Mouse (Mus musculus): Measurements from ENCODE around the gene Nudt8. TPM values are rescaled to one million over a fixed set of nuclear protein-coding genes. Genes with fewer than 3 reads are reported as not detected.
A peak's percentile ranks its signal among the peaks of the same experiment; 100 is the strongest.
"Not testable (repeated sequence)": the region's sequence is repeated elsewhere in the genome, so short reads cannot be mapped to it uniquely, and the experiment has no call there.

Nudt8 gene
- polyA plus RNA-seq, 1 experiment from 2014 or later = 37.8 TPM

DNA sequence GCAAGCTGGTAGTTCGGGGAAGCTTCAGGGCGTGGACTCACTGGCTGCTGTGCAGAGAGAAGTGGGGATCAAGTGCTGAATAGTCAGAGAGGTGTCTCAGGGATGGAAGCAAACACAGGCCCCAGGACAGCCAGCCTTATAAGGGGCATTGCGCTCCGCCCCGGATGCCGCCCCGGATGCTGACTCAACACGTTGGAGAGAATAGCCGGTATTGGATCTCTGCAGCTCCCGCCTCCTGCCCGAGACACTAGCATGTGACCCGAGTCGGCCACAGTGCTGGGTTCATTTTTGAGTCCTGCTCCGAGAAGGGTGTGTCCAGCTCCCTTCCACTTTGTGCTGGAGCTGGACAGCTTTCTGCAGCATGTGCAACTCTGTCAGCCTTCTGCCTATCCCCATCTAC lies 41.7 kb downstream of the Nudt8 start:
- 75% methylated on average over 14 of the region's 14 CpGs for WGBS
- Histone ChIP-seq H3K27ac (no peak overlapping the region), H3K27me3 (no peaks in the 10 kb centered on the region), H3K4me1 (peaks cover 18% of the 10 kb centered on the region), H3K4me3 (no peak overlapping the region), H3K9me3 (no peaks in the 10 kb centered on the region), H3K9ac (no peak overlapping the region), H3K4me2 (no peak overlapping the region), H3K36me3 (no peaks in the 10 kb centered on the region)
- no peak for ATAC-seq (ENCODE audit: insufficient number of reproducible peaks, insufficient read depth, low FRiP score, low TSS enrichment, low read depth)

DNA sequence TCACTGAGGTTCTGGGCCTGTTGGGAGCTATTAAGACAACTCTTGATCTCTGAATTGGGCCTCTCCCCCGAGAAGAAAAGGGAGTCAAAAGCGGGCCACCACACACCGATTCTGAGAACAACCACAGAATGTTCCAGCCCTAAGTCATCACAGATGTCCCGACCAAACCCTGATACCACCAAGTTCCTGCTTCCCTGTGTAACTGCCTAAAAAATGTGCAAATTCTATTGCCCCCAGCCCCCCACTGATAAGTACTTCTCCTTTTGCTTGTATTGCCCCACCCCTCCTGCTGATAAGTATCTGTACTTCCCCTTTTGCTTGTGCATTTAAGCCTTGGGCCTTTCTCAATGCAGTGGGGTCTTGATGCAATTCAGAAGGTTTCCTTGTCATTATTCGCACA lies 43.7 kb downstream of the Nudt8 start:
- 77% methylated on average over 5 of the region's 5 CpGs for WGBS
- not testable (repeated sequence) for ATAC-seq (ENCODE audit: insufficient number of reproducible peaks, insufficient read depth, low FRiP score, low TSS enrichment, low read depth); H3K4me3 ChIP-seq

DNA sequence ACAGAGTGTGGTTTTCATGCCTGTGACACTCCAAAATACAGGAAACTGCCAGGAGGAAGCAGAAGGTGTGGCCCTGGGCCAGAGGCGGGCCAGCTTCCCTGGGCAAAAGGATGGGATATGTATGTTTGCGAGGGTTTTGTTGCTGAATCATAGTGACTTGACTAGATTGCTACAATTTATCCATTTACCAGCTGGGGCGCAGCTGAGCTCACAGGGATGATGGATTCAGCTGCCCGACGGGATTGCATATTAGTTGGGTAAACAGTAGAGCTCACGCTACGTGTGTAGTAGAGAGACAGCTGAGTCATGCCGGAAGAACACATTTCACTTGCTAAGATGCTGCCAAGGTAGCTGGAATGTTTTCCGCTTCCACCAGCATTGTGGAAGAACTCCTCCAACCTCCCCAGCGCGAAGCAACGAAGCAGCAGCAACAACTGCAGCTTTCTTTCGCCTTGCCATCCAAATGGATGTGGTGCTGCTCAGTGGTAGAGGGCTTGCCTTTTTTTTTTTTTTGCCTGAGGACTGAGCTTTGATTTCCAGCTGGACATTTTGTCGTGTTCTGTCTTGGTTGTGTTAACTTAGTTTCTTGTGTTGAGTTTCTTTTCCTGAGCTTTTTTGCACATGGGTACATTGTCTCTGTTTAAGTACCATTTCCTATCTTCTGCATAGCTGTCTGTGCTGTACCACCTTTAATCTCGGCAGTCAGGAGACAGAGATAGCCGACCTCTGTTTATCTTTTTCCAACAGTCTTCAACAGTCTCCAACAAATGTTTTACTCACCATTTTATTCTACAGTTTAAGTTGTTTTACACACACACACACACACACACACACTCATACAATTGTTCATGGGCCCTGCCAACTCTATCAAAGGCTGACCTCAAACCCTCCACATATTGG lies 45.8 kb downstream of the Nudt8 start, which contains the start of gene Gstp2:
TSS of gene Gstp2 (minus strand) at position 58 of the 900 bp plus-strand sequence.
- H3K4me2 ChIP-seq = peak within 1 kb of the TSS; percentile 35
- no peak within 1 kb of the TSS for H3K4me3 ChIP-seq
- 53% methylated on average over 16 of the region's 16 CpGs for WGBS
- H3K9ac ChIP-seq = no peak within 1 kb of the TSS
- H3K36me3 ChIP-seq = no peaks in the 10 kb centered on the region
- no peak for ATAC-seq (ENCODE audit: insufficient number of reproducible peaks, insufficient read depth, low FRiP score, low TSS enrichment, low read depth)
- no peaks in the 10 kb centered on the region for H3K27me3 ChIP-seq
- peaks cover 8% of the 10 kb centered on the region; the same call in 1 of the 2 replicates for H3K4me1 ChIP-seq
- no peak within 1 kb of the TSS for H3K27ac ChIP-seq
- H3K9me3 ChIP-seq = no peaks in the 10 kb centered on the region; the same call in 1 of the 2 replicates

More for the DNA sequence above, 43.7 kb downstream of the Nudt8 start:
- H3K27me3 ChIP-seq, H3K36me3 ChIP-seq, H3K9me3 ChIP-seq, H3K4me1 ChIP-seq, H3K27ac ChIP-seq, H3K9ac ChIP-seq, H3K4me2 ChIP-seq: not testable (repeated sequence)

DNA sequence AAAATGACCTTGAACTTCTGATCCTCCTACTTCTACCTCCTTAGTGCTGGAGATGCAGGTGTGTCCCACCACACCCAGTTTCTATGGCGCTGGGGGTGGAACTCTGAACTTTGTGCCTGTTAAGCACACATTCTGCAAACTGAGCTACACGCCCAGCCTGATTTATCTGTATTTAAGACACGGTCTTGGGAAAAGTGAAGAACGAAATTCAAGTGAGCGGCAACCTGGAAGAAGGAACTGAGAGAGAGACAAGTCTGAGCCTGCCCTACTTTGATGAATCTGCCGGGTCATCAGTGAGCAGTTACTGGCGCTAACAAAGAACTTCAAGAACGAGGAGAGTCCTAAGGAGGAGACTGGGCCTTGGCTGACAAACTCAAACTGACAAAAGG lies 46.5 kb downstream of the Nudt8 start:
- Histone ChIP-seq H3K9me3 (no peaks in the 10 kb centered on the region; the same call in 1 of the 2 replicates), H3K4me1 (peaks cover 8% of the 10 kb centered on the region; the same call in 1 of the 2 replicates), H3K9ac (no peak overlapping the region), H3K27ac (no peak overlapping the region), H3K36me3 (no peaks in the 10 kb centered on the region), H3K4me2 (no peak overlapping the region), H3K27me3 (no peaks in the 10 kb centered on the region), H3K4me3 (no peak overlapping the region)
- 68% methylated on average over 8 of the region's 8 CpGs for WGBS
- ATAC-seq (ENCODE audit: insufficient number of reproducible peaks, insufficient read depth, low FRiP score, low TSS enrichment, low read depth) = no peak

DNA sequence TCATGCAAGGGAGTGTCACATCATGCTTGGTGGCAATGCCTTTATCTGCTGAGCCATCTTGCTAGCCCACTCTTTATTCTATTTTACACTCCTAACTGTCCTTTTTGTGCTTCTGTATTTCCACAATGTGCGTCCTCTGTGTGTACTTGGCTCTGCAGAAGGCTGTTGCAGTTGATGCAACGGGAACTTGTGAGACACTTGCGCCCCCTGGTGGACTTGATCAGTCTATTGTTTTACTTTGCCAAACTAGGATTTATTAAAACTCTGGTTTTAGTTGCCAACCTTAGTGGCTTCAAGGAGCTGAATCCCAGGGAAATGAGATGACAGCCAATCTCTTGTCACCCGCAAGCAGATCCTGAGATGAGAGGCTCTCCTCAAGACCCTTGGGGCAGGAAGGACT lies 47.5 kb downstream of the Nudt8 start:
- H3K4me3 ChIP-seq = no peak overlapping the region
- H3K27me3 ChIP-seq = no peaks in the 10 kb centered on the region
- no peak overlapping the region for H3K4me2 ChIP-seq
- H3K9ac ChIP-seq = no peak overlapping the region
- no peaks in the 10 kb centered on the region for H3K36me3 ChIP-seq
- no peak for ATAC-seq (ENCODE audit: insufficient number of reproducible peaks, insufficient read depth, low FRiP score, low TSS enrichment, low read depth)
- no peak overlapping the region for H3K27ac ChIP-seq
- 15% methylated on average over 4 of the region's 4 CpGs for WGBS
- H3K9me3 ChIP-seq = no peaks in the 10 kb centered on the region; the same call in 1 of the 2 replicates
- peaks cover 8% of the 10 kb centered on the region; the same call in 1 of the 2 replicates for H3K4me1 ChIP-seq

DNA sequence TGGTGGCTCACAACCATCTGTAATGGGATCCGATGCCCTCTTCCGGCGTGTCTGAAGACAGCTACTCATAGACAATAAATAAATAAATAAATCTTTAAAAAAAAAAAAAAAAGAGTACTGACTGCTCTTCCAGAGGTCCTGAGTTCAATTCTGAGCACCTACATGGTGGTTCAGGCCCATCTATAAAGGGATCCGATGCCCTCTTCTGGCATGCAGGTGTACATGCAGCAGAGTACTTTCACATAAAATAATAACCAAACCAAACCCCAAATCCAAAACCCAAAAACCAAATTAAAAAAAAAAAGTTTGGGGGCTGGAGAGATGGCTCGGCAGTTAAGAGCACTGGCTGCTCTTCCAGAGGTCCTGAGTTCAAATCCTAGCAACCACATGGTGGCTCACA lies 48.7 kb downstream of the Nudt8 start:
- H3K4me3 ChIP-seq; H3K36me3 ChIP-seq; H3K9me3 ChIP-seq; H3K4me1 ChIP-seq; H3K27me3 ChIP-seq; H3K4me2 ChIP-seq; ATAC-seq (ENCODE audit: insufficient number of reproducible peaks, insufficient read depth, low FRiP score, low TSS enrichment, low read depth); H3K27ac ChIP-seq; H3K9ac ChIP-seq: not testable (repeated sequence)
- WGBS = 88% methylated on average over 5 of the region's 5 CpGs

DNA sequence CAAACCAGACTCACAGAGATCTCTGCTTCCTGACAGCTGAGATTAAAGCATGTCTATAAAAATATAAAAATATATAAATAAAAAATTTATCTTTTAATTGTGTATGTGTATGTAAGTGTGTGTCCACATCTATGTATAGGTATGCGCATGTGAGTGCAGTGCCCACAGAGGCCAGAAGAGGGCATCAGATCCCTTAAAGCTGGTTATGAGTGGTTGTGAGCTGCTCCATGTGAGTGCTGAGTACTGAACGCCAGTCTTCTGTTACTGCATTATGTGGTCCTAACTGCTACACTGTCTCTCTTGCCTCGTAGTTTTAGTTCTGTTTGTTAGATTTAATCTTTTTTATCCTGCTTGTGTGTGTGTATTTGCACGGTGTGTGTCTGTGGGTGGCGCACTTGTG lies 50.6 kb downstream of the Nudt8 start:
- WGBS = 92% methylated on average over 5 of the region's 5 CpGs
- no peak overlapping the region for H3K4me3 ChIP-seq
- H3K4me2 ChIP-seq = no peak overlapping the region
- no peak for ATAC-seq (ENCODE audit: insufficient number of reproducible peaks, insufficient read depth, low FRiP score, low TSS enrichment, low read depth)
- no peaks in the 10 kb centered on the region for H3K36me3 ChIP-seq
- H3K27ac ChIP-seq = no peak overlapping the region
- H3K9me3 ChIP-seq = no peaks in the 10 kb centered on the region; the same call in 1 of the 2 replicates
- no peak overlapping the region for H3K9ac ChIP-seq
- no peaks in the 10 kb centered on the region for H3K27me3 ChIP-seq
- H3K4me1 ChIP-seq = peaks cover 5% of the 10 kb centered on the region; the same call in 1 of the 2 replicates

Other genes with a start within 250 kb of the Nudt8 start
- gene Kmt5b, start 233.2 kb upstream of the Nudt8 start, polyA plus RNA-seq (2015; fragmentation: Nextera tagmentation; extraction: Ambion mirVana) = 34.1 and 36.0 TPM in 2 replicates
- 54.8 and 56.5 TPM in 2 replicates for gene Chka, start 148.8 kb upstream of the Nudt8 start, polyA plus RNA-seq (2015; fragmentation: Nextera tagmentation; extraction: Ambion mirVana)
- 53.7 and 58.0 TPM in 2 replicates for gene Tcirg1, start 93.4 kb upstream of the Nudt8 start, polyA plus RNA-seq (2015; fragmentation: Nextera tagmentation; extraction: Ambion mirVana)
- 258 and 278 TPM in 2 replicates for gene Ndufs8, start 87.8 kb upstream of the Nudt8 start, polyA plus RNA-seq (2015; fragmentation: Nextera tagmentation; extraction: Ambion mirVana)
- gene Aldh3b1, start 70.8 kb upstream of the Nudt8 start, polyA plus RNA-seq (2015; fragmentation: Nextera tagmentation; extraction: Ambion mirVana) = 1.6 and 1.7 TPM in 2 replicates
- 15.8 and 16.6 TPM in 2 replicates for gene Unc93b1, start 65.4 kb upstream of the Nudt8 start, polyA plus RNA-seq (2015; fragmentation: Nextera tagmentation; extraction: Ambion mirVana)
- gene Aldh3b3, start 41.9 kb upstream of the Nudt8 start, polyA plus RNA-seq (2015; fragmentation: Nextera tagmentation; extraction: Ambion mirVana) = 0.24 TPM in 1 of 2 replicates, not detected in the other
- 7.9 and 8.2 TPM in 2 replicates for gene Aldh3b2, start 28.3 kb upstream of the Nudt8 start, polyA plus RNA-seq (2015; fragmentation: Nextera tagmentation; extraction: Ambion mirVana)
- gene Acy3, start 14.0 kb upstream of the Nudt8 start, polyA plus RNA-seq (2015; fragmentation: Nextera tagmentation; extraction: Ambion mirVana) = 3.1 and 3.7 TPM in 2 replicates
- not detected in 2 replicates for gene Tbx10, start 7.8 kb upstream of the Nudt8 start, polyA plus RNA-seq (2015; fragmentation: Nextera tagmentation; extraction: Ambion mirVana)
- gene Gm49405, start within 50 bp of the Nudt8 start, polyA plus RNA-seq (2015; fragmentation: Nextera tagmentation; extraction: Ambion mirVana) = 5.6 and 6.5 TPM in 2 replicates
- 7.3 and 8.1 TPM in 2 replicates for gene Doc2g, start 2.7 kb downstream of the Nudt8 start, polyA plus RNA-seq (2015; fragmentation: Nextera tagmentation; extraction: Ambion mirVana)
- 178 and 206 TPM in 2 replicates for gene Ndufv1, start 12.2 kb downstream of the Nudt8 start, polyA plus RNA-seq (2015; fragmentation: Nextera tagmentation; extraction: Ambion mirVana)
- 535 and 609 TPM in 2 replicates for gene Gstp1, start 37.4 kb downstream of the Nudt8 start, polyA plus RNA-seq (2015; fragmentation: Nextera tagmentation; extraction: Ambion mirVana)
- gene Gstp2, start 45.4 kb downstream of the Nudt8 start, polyA plus RNA-seq (2015; fragmentation: Nextera tagmentation; extraction: Ambion mirVana) = 1.2 and 3.4 TPM in 2 replicates
- 0.32 and 0.41 TPM in 2 replicates for gene Gstp3, start 59.0 kb downstream of the Nudt8 start, polyA plus RNA-seq (2015; fragmentation: Nextera tagmentation; extraction: Ambion mirVana)
- gene Cabp2, start 81.0 kb downstream of the Nudt8 start, polyA plus RNA-seq (2015; fragmentation: Nextera tagmentation; extraction: Ambion mirVana) = not detected in 2 replicates
- gene Cdk2ap2, start 96.6 kb downstream of the Nudt8 start, polyA plus RNA-seq (2015; fragmentation: Nextera tagmentation; extraction: Ambion mirVana) = 55.6 and 62.3 TPM in 2 replicates
- 6.4 and 8.3 TPM in 2 replicates for gene Pitpnm1, start 99.4 kb downstream of the Nudt8 start, polyA plus RNA-seq (2015; fragmentation: Nextera tagmentation; extraction: Ambion mirVana)
- 97.6 and 107 TPM in 2 replicates for gene Aip, start 125.3 kb downstream of the Nudt8 start, polyA plus RNA-seq (2015; fragmentation: Nextera tagmentation; extraction: Ambion mirVana)
- not detected in 2 replicates for gene Gpr152, start 139.2 kb downstream of the Nudt8 start, polyA plus RNA-seq (2015; fragmentation: Nextera tagmentation; extraction: Ambion mirVana)
- gene Cabp4, start 143.5 kb downstream of the Nudt8 start, polyA plus RNA-seq (2015; fragmentation: Nextera tagmentation; extraction: Ambion mirVana) = not detected in 2 replicates
- 129 and 150 TPM in 2 replicates for gene Coro1b, start 148.0 kb downstream of the Nudt8 start, polyA plus RNA-seq (2015; fragmentation: Nextera tagmentation; extraction: Ambion mirVana)
- gene Ptprcap, start 153.0 kb downstream of the Nudt8 start, polyA plus RNA-seq (2015; fragmentation: Nextera tagmentation; extraction: Ambion mirVana) = 2.8 and 3.0 TPM in 2 replicates
- 65.5 and 69.6 TPM in 2 replicates for gene Rps6kb2, start 162.8 kb downstream of the Nudt8 start, polyA plus RNA-seq (2015; fragmentation: Nextera tagmentation; extraction: Ambion mirVana)
- gene Carns1, start 174.9 kb downstream of the Nudt8 start, polyA plus RNA-seq (2015; fragmentation: Nextera tagmentation; extraction: Ambion mirVana) = 1.7 and 3.0 TPM in 2 replicates
- 1.8 and 3.1 TPM in 2 replicates for gene Tbc1d10c, start 190.7 kb downstream of the Nudt8 start, polyA plus RNA-seq (2015; fragmentation: Nextera tagmentation; extraction: Ambion mirVana)
- gene Ppp1ca, start 191.5 kb downstream of the Nudt8 start, polyA plus RNA-seq (2015; fragmentation: Nextera tagmentation; extraction: Ambion mirVana) = 788 and 789 TPM in 2 replicates
- gene Rad9a, start 201.1 kb downstream of the Nudt8 start, polyA plus RNA-seq (2015; fragmentation: Nextera tagmentation; extraction: Ambion mirVana) = 34.1 and 37.3 TPM in 2 replicates
- gene Clcf1, start 213.7 kb downstream of the Nudt8 start, polyA plus RNA-seq (2015; fragmentation: Nextera tagmentation; extraction: Ambion mirVana) = 11.1 and 11.5 TPM in 2 replicates
- gene AC109138.7, start 213.8 kb downstream of the Nudt8 start, polyA plus RNA-seq (2015; fragmentation: Nextera tagmentation; extraction: Ambion mirVana) = not detected in 2 replicates
- gene Pold4, start 231.3 kb downstream of the Nudt8 start, polyA plus RNA-seq (2015; fragmentation: Nextera tagmentation; extraction: Ambion mirVana) = 21.2 and 24.9 TPM in 2 replicates